Mouse (Mus musculus) T-helper 1 cell (primary cell): ENCODE measurements around the gene Tmem164.
"Not testable (repeated sequence)": the region's sequence is repeated elsewhere in the genome, so short reads cannot be mapped to it uniquely, and the experiment has no call there.

Experiments
- in situ Hi-C: fragments of 300-600 bp; cut with MboI, MseI; formaldehyde crosslinking; loops from one replicate; pipeline ENCODE4 v1.15.1; 2025; ENCODE audit warnings: high pct_unique_total_duplicates

The Tmem164 gene

GRCm38 (mm10) chrX:142681056-142681615, at the start of gene Tmem164:
Gene Tmem164, plus strand, starts transcription at chrX:142681406.
- in situ Hi-C loops: no loop called here

- in situ Hi-C loops: not testable (repeated sequence)
Measured at GRCm38 (mm10) chrX:142632990-142633389, 48.2 kb upstream of the Tmem164 start.

- in situ Hi-C loops: no loop called here
Measured at GRCm38 (mm10) chrX:142647202-142647601, 34.0 kb upstream of the Tmem164 start.

- in situ Hi-C loops: no loop called here
Measured at GRCm38 (mm10) chrX:142650117-142650764, 31.0 kb upstream of the Tmem164 start.

- in situ Hi-C loops: no loop called here
Measured at GRCm38 (mm10) chrX:142664704-142665422, 16.3 kb upstream of the Tmem164 start.

GRCm38 (mm10) chrX:142665423-142665805, 15.8 kb upstream of the Tmem164 start:
- in situ Hi-C loops: no loop called here

- in situ Hi-C loops: no loop called here
Measured at GRCm38 (mm10) chrX:142669312-142670091, 11.7 kb upstream of the Tmem164 start.

- in situ Hi-C loops: no loop called here
Measured at GRCm38 (mm10) chrX:142670121-142670520, 11.1 kb upstream of the Tmem164 start.

- in situ Hi-C loops: no loop called here
Measured at GRCm38 (mm10) chrX:142671141-142671540, 10.1 kb upstream of the Tmem164 start.

- in situ Hi-C loops: no loop called here
Measured at GRCm38 (mm10) chrX:142672701-142673100, 8.5 kb upstream of the Tmem164 start.

- in situ Hi-C loops: no loop called here
Measured at GRCm38 (mm10) chrX:142677193-142677592, 4.0 kb upstream of the Tmem164 start.

- in situ Hi-C loops: no loop called here
Measured at GRCm38 (mm10) chrX:142678499-142679474, 2.4 kb upstream of the Tmem164 start.

- in situ Hi-C loops: no loop called here
Measured at GRCm38 (mm10) chrX:142679502-142680250, 1.5 kb upstream of the Tmem164 start.

- in situ Hi-C loops: no loop called here
Measured at GRCm38 (mm10) chrX:142680391-142681055, 683 bp upstream of the Tmem164 start.

GRCm38 (mm10) chrX:142681616-142682141, 473 bp downstream of the Tmem164 start:
- in situ Hi-C loops: no loop called here

- in situ Hi-C loops: no loop called here
Measured at GRCm38 (mm10) chrX:142682176-142682820, 1.1 kb downstream of the Tmem164 start.

- in situ Hi-C loops: no loop called here
Measured at GRCm38 (mm10) chrX:142682990-142683389, 1.8 kb downstream of the Tmem164 start.

GRCm38 (mm10) chrX:142684674-142685073, 3.5 kb downstream of the Tmem164 start:
- in situ Hi-C loops: no loop called here

GRCm38 (mm10) chrX:142685676-142686075, 4.5 kb downstream of the Tmem164 start:
- in situ Hi-C loops: no loop called here
